Mouse (Mus musculus): ENCODE results near the gene Hs3st1.
"Not testable (repeated sequence)": the region's sequence is repeated elsewhere in the genome, so short reads cannot be mapped to it uniquely, and the experiment has no call there.

Gene Hs3st1

DNA sequence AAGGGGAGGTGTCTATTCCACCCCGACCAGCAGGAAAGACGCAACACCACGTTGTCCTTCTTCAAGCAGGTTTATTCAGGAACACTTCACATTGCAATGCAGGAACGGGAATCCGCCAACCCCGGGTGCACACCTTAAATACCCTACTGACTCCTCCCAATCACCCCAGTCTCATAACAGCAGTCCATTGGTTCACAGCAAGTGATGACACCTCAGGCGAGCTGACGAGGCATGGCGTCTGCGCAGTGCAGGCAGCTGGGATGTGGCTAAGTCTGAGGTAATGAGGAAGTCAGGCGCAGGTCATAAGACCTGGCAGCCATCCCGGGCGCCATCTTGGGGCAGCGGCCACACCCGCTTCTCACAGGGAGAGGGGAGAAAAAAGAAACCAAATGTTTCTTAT lies at the start of gene Hs3st1:
Gene Hs3st1 (minus strand): TSS at position 101 of the 400 bp plus-strand sequence.
- DNase-seq: not testable (repeated sequence)

- DNase-seq: no peak
Observed at GRCm38 (mm10) chr5:39804663-39805062, 49.4 kb upstream of the Hs3st1 start.

GRCm38 (mm10) chr5:39803941-39804340 lies 48.7 kb upstream of the Hs3st1 start:
- no peak for DNase-seq

- no peak for DNase-seq
Observed at GRCm38 (mm10) chr5:39803457-39803856, 48.2 kb upstream of the Hs3st1 start.

GRCm38 (mm10) chr5:39802110-39802509 lies 46.8 kb upstream of the Hs3st1 start:
- no peak for DNase-seq

- no peak for DNase-seq
Observed at GRCm38 (mm10) chr5:39777094-39777710, 21.9 kb upstream of the Hs3st1 start.

DNA sequence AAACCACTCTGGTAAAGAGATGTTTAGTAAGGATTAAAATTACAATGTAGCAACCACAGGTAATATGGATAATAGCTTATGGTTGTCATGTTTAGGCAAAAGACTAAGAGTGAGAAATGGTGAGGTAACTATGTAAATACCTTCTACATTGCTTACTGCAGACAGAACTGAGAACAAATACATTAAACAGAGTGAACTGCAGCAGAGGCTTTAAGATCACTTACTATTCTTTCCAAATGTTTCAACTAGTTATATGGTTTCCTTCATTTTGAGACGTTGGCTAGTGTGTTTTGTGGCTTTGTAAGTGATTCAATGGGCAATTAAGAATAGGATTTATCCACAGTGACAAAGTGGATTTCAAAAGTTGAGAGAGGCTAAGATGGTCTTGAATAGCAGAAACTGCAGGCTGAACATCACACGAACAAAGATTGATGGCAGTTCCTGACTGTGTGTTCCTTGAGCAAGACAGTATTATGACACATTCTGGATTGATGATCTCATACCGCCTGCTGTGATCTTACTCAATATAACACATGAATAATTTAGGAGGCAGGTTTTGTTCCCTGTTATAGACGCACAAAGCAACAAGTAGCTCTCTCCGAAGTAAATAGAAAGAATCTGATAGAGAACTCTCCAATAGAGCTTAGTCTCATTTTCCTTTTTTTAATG lies 16.5 kb upstream of the Hs3st1 start:
- no peak for DNase-seq

DNA sequence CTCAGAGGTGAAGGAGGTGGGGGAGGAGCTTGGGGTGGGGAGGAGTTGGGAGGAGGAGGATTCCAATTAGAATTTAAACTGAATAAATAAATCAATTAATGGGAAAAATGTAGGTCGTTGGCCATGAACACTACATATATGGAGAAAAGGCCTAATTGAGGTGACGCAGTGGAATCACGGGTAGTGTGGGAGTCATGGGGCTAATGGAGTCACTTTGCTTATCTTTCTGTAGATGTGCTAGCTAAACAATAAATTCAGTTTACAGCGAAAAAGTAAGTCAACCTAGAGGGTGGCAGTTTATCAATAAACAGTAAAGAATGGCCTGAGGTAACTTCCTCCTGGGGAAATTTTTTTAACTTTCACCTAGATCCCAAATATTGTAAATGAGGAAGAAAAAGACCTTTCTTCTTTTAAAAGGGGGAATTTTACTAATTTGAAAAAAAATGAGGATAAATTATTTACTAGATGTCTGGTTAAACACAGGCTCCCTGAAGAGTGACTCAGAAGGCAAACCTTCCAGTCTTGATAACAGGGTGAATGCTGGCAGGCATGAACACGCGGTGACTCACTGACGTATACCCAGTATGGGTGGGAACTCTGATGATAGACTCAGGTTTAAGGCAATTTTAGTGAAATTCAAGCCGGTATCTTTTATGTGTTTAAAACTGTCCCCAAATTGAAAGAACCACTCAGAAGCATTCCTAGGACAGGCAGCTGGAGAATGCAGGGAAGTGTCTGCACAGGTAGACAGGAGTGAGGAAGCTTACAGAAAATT lies 6.6 kb upstream of the Hs3st1 start:
- DNase-seq: no peak

- DNase-seq: peak in 1 of 2 experiments; percentile 5
Observed at GRCm38 (mm10) chr5:39758890-39759475, 3.7 kb upstream of the Hs3st1 start.

GRCm38 (mm10) chr5:39736843-39737242 lies 18.4 kb downstream of the Hs3st1 start:
- no peak for DNase-seq

GRCm38 (mm10) chr5:39733750-39734443 lies 21.4 kb downstream of the Hs3st1 start:
- no peak for DNase-seq

DNA sequence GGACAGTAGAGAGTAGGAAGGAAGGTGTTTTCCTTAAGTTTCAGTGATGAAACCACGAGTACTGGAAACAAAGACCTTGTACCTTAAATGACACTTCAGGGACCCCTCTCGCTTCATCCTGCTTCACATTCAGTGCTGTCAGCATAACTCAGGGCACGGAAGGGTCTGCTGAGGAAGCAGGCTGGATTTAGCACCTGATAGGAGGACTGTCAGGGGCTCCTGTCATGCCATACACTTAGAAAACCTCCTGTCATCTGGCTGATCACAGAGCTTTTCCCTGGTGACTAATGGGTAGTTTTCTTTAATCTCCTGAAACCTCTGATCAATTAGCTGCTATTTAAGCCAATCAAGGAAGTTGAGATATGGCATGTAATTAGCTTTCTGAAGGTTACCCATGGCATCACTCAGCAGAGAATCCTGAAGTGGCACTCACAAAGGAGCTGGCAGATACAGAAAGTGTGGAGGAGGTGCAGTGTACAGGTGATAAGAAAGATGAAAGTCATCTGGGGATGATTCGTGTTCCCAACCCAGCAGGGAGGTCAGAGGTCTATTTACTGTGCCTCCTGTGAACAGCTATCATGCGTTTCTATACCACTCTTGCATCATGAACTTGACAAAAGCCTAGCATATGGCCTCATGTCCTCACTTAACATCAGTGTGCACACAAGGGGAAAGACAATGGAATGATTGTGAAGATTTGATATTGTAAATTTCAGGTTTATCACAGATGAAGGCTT lies 22.1 kb downstream of the Hs3st1 start:
- no peak for DNase-seq

GRCm38 (mm10) chr5:39715694-39716550 lies 39.4 kb downstream of the Hs3st1 start:
- peak in 1 of 2 experiments; percentile 5 for DNase-seq

GRCm38 (mm10) chr5:39715193-39715592 lies 40.1 kb downstream of the Hs3st1 start:
- peak; percentile 50 to 69 for DNase-seq

- no peak for DNase-seq
Observed at GRCm38 (mm10) chr5:39705539-39705938, 49.7 kb downstream of the Hs3st1 start.

DNA sequence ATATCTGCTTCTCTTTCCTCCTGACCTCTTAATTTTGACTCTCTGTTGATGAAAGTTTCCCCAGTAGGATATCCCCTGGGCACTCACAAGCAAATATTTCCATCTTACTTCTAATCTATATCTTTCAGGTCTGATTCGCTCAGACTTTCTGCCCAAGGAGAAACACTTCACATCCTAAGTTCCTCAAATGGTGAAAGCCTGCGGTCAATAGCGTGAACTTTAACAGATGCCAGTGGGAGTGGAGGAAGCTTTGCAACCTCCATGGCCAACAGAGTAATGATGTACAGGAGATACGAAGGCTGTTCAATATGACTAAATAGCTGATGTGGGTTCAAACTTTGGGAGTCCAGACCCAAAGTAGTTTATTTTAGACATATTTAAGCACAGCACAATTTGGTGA lies 94.4 kb downstream of the Hs3st1 start:
- no peak for DNase-seq

GRCm38 (mm10) chr5:39659417-39659816 lies 95.9 kb downstream of the Hs3st1 start:
- DNase-seq: no peak

DNA sequence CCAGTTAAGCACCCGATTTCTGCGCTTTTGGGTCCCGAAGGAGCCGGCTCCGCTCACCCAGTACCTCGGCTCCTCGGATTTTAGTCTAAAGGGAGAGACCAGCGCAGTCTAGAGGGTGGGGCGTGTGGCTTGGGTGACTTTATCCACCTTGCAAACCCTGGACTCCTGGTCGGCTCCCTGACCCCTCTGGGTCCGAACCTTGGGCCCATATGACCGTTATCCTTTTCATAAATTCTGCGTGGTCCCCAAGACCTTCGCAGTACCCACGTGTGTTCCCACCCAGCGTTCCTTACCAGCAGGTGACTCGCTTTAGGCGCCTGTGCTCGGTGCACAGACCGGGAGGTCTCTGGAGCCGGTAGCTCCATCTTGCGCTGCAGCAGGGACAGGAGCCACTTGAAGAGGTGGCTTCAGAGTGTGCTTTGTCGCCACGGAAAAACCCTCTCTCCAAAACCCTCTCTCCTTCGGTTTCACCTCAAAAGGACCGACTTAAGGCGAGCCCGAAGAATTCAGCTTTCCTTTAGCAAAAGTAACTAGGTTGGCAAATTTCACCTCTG lies 110.4 kb downstream of the Hs3st1 start:
- DNase-seq: no peak

DNA sequence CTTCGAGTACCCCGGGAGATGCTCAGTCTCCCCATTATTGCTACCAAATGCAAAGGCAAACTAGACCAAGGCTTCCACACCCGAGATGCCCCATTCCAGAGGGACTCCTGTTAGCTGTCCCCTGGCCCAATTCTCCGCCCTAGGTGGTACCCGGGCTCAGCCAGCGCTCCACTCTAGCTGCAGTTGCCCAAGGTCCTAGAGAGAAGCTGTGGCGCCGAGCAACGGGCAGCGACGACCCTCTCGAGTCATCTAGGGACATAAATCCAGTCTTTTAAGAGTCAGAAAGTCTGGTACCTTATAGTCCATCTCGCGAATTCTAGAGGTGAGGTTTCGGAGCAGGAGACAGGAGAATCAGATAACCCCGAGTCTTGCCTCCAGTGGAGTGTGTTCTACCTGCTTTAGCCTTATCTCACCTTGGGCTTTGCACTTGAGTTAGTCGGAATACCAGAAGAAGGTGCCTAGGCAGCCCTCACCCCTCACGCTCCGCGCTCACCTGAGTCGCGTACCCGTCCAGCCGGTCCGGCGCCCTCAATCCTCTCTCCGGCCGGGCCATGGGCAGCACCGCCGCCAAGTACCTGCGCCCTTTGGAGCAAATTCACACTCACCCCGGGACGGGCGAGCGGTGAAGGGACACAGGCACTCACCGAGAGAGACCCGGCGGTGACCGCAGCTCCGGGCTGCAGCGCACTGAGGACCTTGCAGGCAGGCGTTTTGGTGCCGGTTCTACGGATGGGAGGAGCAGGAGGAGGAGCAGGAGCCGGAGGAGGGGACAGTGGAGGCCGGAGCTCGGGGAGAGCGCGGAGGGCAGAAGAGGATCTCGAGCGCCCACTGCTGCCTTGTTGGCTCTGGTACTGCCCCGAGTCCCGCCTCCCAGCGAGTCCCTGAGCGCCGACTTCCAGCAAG lies 111.1 kb downstream of the Hs3st1 start:
- peak; percentile 93 to 94 for DNase-seq
